Mouse (Mus musculus): ENCODE results near the gene Plcb3. TPM values are rescaled to one million over a fixed set of nuclear protein-coding genes. Genes with fewer than 3 reads are reported as not detected.

The Plcb3 gene
- total RNA-seq, 2 experiments from 2014 or later: 8.1 to 10.7 TPM

GRCm38 (mm10) chr19:6973581-6974190 is 2.6 kb downstream of the Plcb3 start:
- intact Hi-C loops (cut with DNase I): no loop called here

GRCm38 (mm10) chr19:6972247-6972917 is 3.9 kb downstream of the Plcb3 start:
- no peak for DNase-seq
- intact Hi-C loops (cut with DNase I): no loop called here

More at GRCm38 (mm10) chr19:6973581-6974190, 2.6 kb downstream of the Plcb3 start:
- no peak for DNase-seq

- intact Hi-C loops (cut with DNase I): no loop called here
- no peak for DNase-seq
These were observed 4.6 kb downstream of the Plcb3 start for GRCm38 (mm10) chr19:6971644-6972043.

- intact Hi-C loops (cut with DNase I): no loop called here
- DNase-seq: no peak
These were observed 5.7 kb downstream of the Plcb3 start for GRCm38 (mm10) chr19:6970460-6971085.

GRCm38 (mm10) chr19:6969665-6970381 is 6.4 kb downstream of the Plcb3 start:
- intact Hi-C loops (cut with DNase I): loop anchor here (2.0 kb wide), 1 partner anchor 45 kb away; the partner anchor contains the start of gene Catsperz

GRCm38 (mm10) chr19:6969291-6969664 is 7.0 kb downstream of the Plcb3 start:
- intact Hi-C loops (cut with DNase I): loop anchor here (2.0 kb wide), 1 partner anchor 44 kb away; the partner anchor contains the start of gene Catsperz

More at GRCm38 (mm10) chr19:6969665-6970381, 6.4 kb downstream of the Plcb3 start:
- peak; percentile 69 to 78 for DNase-seq

GRCm38 (mm10) chr19:6968491-6969271 is 7.6 kb downstream of the Plcb3 start:
- DNase-seq: no peak
- intact Hi-C loops (cut with DNase I): loop anchor here (2.0 kb wide), 1 partner anchor 44 kb away; the partner anchor contains the start of gene Catsperz

More at GRCm38 (mm10) chr19:6969291-6969664, 7.0 kb downstream of the Plcb3 start:
- DNase-seq: no peak

GRCm38 (mm10) chr19:6956461-6956860 is 19.8 kb downstream of the Plcb3 start:
- intact Hi-C loops (cut with DNase I): no loop called here

GRCm38 (mm10) chr19:6955424-6955823 is 20.8 kb downstream of the Plcb3 start:
- DNase-seq: no peak
- intact Hi-C loops (cut with DNase I): loop anchor here (2.0 kb wide), 1 partner anchor 15 kb away; the partner anchor contains the start of gene Bad

More at GRCm38 (mm10) chr19:6956461-6956860, 19.8 kb downstream of the Plcb3 start:
- DNase-seq: no peak

GRCm38 (mm10) chr19:6954046-6954445 is 22.2 kb downstream of the Plcb3 start:
- intact Hi-C loops (cut with DNase I): loop anchor here (2.0 kb wide), 1 partner anchor 13 kb away; the partner anchor contains the start of gene Bad
- DNase-seq: no peak

GRCm38 (mm10) chr19:6952712-6953037 is 23.6 kb downstream of the Plcb3 start:
- intact Hi-C loops (cut with DNase I): no loop called here
- no peak for DNase-seq

- peak; percentile 79 to 87 for DNase-seq
- intact Hi-C loops (cut with DNase I): no loop called here
These were observed 24.1 kb downstream of the Plcb3 start for GRCm38 (mm10) chr19:6951994-6952711.

- peak; percentile 92 to 93 for DNase-seq
- intact Hi-C loops (cut with DNase I): no loop called here
These were observed 24.8 kb downstream of the Plcb3 start for GRCm38 (mm10) chr19:6951381-6951968.

GRCm38 (mm10) chr19:6950613-6951153 is 25.6 kb downstream of the Plcb3 start:
- intact Hi-C loops (cut with DNase I): no loop called here
- peak in 1 of 2 experiments; percentile 52 for DNase-seq

- intact Hi-C loops (cut with DNase I): loop anchor here (5.0 kb wide), 1 partner anchor 703 kb away; no protein-coding TSS in a partner anchor
- no peak for DNase-seq
These were observed 26.3 kb downstream of the Plcb3 start for GRCm38 (mm10) chr19:6949951-6950350.

GRCm38 (mm10) chr19:6949532-6949931 is 26.7 kb downstream of the Plcb3 start:
- intact Hi-C loops (cut with DNase I): loop anchor here (5.0 kb wide), 1 partner anchor 702 kb away; no protein-coding TSS in a partner anchor
- DNase-seq: no peak

GRCm38 (mm10) chr19:6948186-6948585 is 28.1 kb downstream of the Plcb3 start:
- intact Hi-C loops (cut with DNase I): loop anchor here (5.0 kb wide), 1 partner anchor 701 kb away; no protein-coding TSS in a partner anchor
- DNase-seq: no peak

- intact Hi-C loops (cut with DNase I): loop anchor here (5.0 kb wide), 1 partner anchor 700 kb away; no protein-coding TSS in a partner anchor
- no peak for DNase-seq
These were observed 28.5 kb downstream of the Plcb3 start for GRCm38 (mm10) chr19:6947742-6948141.

Measured in gastrocnemius, postnatal 36 days (tissue).